Mouse (Mus musculus) intestine, embryonic 15.5 days (tissue): ENCODE data around the gene Slfn9. TPM values are rescaled to one million over a fixed set of nuclear protein-coding genes. Genes with fewer than 3 reads are reported as not detected.
"Not testable (repeated sequence)": the region's sequence is repeated elsewhere in the genome, so short reads cannot be mapped to it uniquely, and the experiment has no call there.

Experiments used
- ATAC-seq: fragments of 200-750 bp; cut with Nextera tagmentation; 2 replicates; pipeline ENCODE4 v1.8.0; 2017; ENCODE audit warnings: moderate TSS enrichment, moderate library complexity
- H3K27ac ChIP-seq: fragments of 300-500 bp; sonication (generic); 2 replicates; pipeline ENCODE4 v1.5.1; 2015; ENCODE audit warnings: mild to moderate bottlenecking, inconsistent platforms
- H3K27me3 ChIP-seq: fragments of 300-500 bp; sonication (generic); replicated peaks from 2 replicates; pipeline ENCODE4 v1.6.1; 2015; ENCODE audit warnings: inconsistent platforms
- H3K36me3 ChIP-seq: fragments of 300-500 bp; sonication (generic); 2 replicates; pipeline ENCODE4 v1.6.1; 2015; ENCODE audit warnings: inconsistent platforms
- H3K4me1 ChIP-seq: fragments of 300-500 bp; sonication (generic); replicated peaks from 2 replicates; pipeline ENCODE4 v1.6.1; 2015; ENCODE audit warnings: inconsistent platforms
- H3K4me2 ChIP-seq: fragments of 300-500 bp; sonication (generic); replicated peaks from 2 replicates; pipeline ENCODE4 v1.6.1; 2015; ENCODE audit warnings: mild to moderate bottlenecking, inconsistent platforms
- H3K4me3 ChIP-seq: fragments of 300-500 bp; sonication (generic); replicated peaks from 2 replicates; pipeline ENCODE4 v1.5.1; 2015; ENCODE audit warnings: inconsistent platforms
- H3K9ac ChIP-seq: fragments of 300-500 bp; sonication (generic); 2 replicates; pipeline ENCODE4 v1.6.1; 2015; ENCODE audit warnings: inconsistent platforms
- H3K9me3 ChIP-seq: fragments of 300-500 bp; sonication (generic); 2 replicates; pipeline ENCODE4 v1.6.1; 2016; ENCODE audit warnings: inconsistent platforms
- WGBS: fragments of 180-500 bp; shearing (Covaris S2); methylation state at CpG from one replicate; pipeline ENCODE4 v1.1.7; 2015; 5-methylcytosine and 5-hydroxymethylcytosine counted together
- polyA plus RNA-seq: library from polyadenylated mRNA; unstranded; fragments of >200 nt; fragmentation: Nextera tagmentation; extraction: Ambion mirVana; gene quantifications from 2 replicates; pipeline ENCODE4 v1.2.1, GENCODE M21; 2015

Slfn9 gene
- polyA plus RNA-seq, 1 experiment from 2014 or later, result 19.6 TPM

- H3K9ac ChIP-seq, H3K36me3 ChIP-seq, H3K4me1 ChIP-seq, ATAC-seq, H3K27ac ChIP-seq, H3K9me3 ChIP-seq: not testable (repeated sequence)
- Histone ChIP-seq H3K4me3 (peak overlapping the region; percentile 46), H3K27me3 (peaks cover 47% of the 10 kb centered on the region), H3K4me2 (peak overlapping the region; percentile 94)
- WGBS, result 1% methylated on average over 77 of the region's 85 CpGs
These were observed 61.2 kb downstream of the Slfn9 start for GRCm38 (mm10) chr11:82930391-82930955.

- no peak for ATAC-seq
- 49% methylated on average over 3 of the region's 3 CpGs for WGBS
- Histone ChIP-seq H3K36me3 (no peaks in the 10 kb centered on the region), H3K27me3 (peaks cover 51% of the 10 kb centered on the region), H3K4me3 (no peak overlapping the region), H3K4me2 (no peak overlapping the region), H3K9me3 (no peaks in the 10 kb centered on the region), H3K9ac (no peak overlapping the region), H3K27ac (no peak overlapping the region), H3K4me1 (peaks cover 7% of the 10 kb centered on the region; the same call in 1 of the 2 replicates)
These were observed 62.0 kb downstream of the Slfn9 start for GRCm38 (mm10) chr11:82929633-82929950.

- H3K9ac ChIP-seq, result no peak overlapping the region
- WGBS, result 28% methylated on average over 20 of the region's 20 CpGs
- H3K4me2 ChIP-seq, result no peak overlapping the region
- no peaks in the 10 kb centered on the region for H3K9me3 ChIP-seq
- no peak overlapping the region for H3K27ac ChIP-seq
- no peak overlapping the region for H3K4me3 ChIP-seq
- peaks cover 7% of the 10 kb centered on the region; the same call in 1 of the 2 replicates for H3K4me1 ChIP-seq
- H3K27me3 ChIP-seq, result peaks cover 46% of the 10 kb centered on the region
- ATAC-seq, result no peak
- no peaks in the 10 kb centered on the region for H3K36me3 ChIP-seq
These were observed 62.6 kb downstream of the Slfn9 start for GRCm38 (mm10) chr11:82928897-82929632.

Other genes starting within 250 kb of the Slfn9 start
- gene Cct6b, start 227.5 kb downstream of the Slfn9 start, polyA plus RNA-seq, result 0.18 and 0.28 TPM in 2 replicates
- 32.9 and 34.5 TPM in 2 replicates for gene Zfp830, start 227.5 kb downstream of the Slfn9 start, polyA plus RNA-seq
- gene Lig3, start 210.7 kb downstream of the Slfn9 start, polyA plus RNA-seq, result 20.4 and 22.5 TPM in 2 replicates
- 12.5 and 13.8 TPM in 2 replicates for gene Rffl, start 120.6 kb downstream of the Slfn9 start, polyA plus RNA-seq
- gene Rad51d, start 101.2 kb downstream of the Slfn9 start, polyA plus RNA-seq, result 12.7 and 16.0 TPM in 2 replicates
- gene Fndc8, start 99.7 kb downstream of the Slfn9 start, polyA plus RNA-seq, result 0.15 and 0.23 TPM in 2 replicates
- 29.9 and 31.7 TPM in 2 replicates for gene Nle1, start 83.4 kb downstream of the Slfn9 start, polyA plus RNA-seq
- gene Unc45b, start 81.3 kb downstream of the Slfn9 start, polyA plus RNA-seq, result 1.8 and 2.1 TPM in 2 replicates
- gene Slfn5, start 40.5 kb downstream of the Slfn9 start, polyA plus RNA-seq, result 1.9 TPM in 2 replicates
- 0.45 and 0.54 TPM in 2 replicates for gene Slfn8, start 29.0 kb upstream of the Slfn9 start, polyA plus RNA-seq
- gene Slfn2, start 73.3 kb upstream of the Slfn9 start, polyA plus RNA-seq, result 4.7 and 7.1 TPM in 2 replicates
- 0.49 and 0.66 TPM in 2 replicates for gene Slfn1, start 125.0 kb upstream of the Slfn9 start, polyA plus RNA-seq
- 0.06 and 0.15 TPM in 2 replicates for gene Slfn4, start 183.4 kb upstream of the Slfn9 start, polyA plus RNA-seq
- gene Slfn3, start 199.5 kb upstream of the Slfn9 start, polyA plus RNA-seq, result 0.62 and 0.80 TPM in 2 replicates